Mouse (Mus musculus) layer of hippocampus, adult 18-20 months (tissue): ENCODE measurements around the gene Tbc1d9b. TPM values are rescaled to one million over a fixed set of nuclear protein-coding genes. Genes with fewer than 3 reads are reported as not detected.

Source experiments
- DNase-seq, 2 experiments: peaks; one replicate each; pipeline ENCODE4 v3.0.0; 2022; ENCODE audit warnings: low spot score in 2 of 2
- total RNA-seq, 2 experiments: library from RNA; stranded (reverse); gene quantifications; 2 replicates each; pipeline ENCODE4 v1.2.3; 2021

The Tbc1d9b gene
- total RNA-seq, 2 experiments from 2014 or later = 113 to 120 TPM

GRCm38 (mm10) chr11:50134136-50134859 lies 3.1 kb downstream of the Tbc1d9b start:
- DNase-seq = no peak

GRCm38 (mm10) chr11:50138206-50138822 lies 7.1 kb downstream of the Tbc1d9b start:
- DNase-seq = no peak

GRCm38 (mm10) chr11:50139571-50139970 lies 8.4 kb downstream of the Tbc1d9b start:
- no peak for DNase-seq

DNA sequence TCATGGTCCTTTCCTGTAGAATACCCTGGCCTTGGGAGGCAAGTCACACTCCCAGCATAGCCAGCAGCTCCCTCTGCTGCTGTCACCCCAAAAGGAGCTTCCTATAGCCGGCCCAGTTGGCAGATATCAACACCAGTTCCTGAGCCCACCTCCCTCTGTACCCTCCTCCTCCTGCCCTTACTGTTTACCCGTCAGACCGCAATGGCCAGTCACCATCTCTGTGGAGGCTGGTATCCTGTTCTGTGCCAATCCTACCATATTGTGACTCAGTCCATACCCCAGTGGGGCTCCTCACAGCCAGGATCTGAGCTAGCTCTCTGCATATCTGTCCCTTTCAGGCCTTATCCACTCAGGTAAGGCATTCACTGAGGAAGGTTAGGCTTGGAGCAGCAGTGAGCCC lies 14.3 kb downstream of the Tbc1d9b start:
- DNase-seq = no peak

DNA sequence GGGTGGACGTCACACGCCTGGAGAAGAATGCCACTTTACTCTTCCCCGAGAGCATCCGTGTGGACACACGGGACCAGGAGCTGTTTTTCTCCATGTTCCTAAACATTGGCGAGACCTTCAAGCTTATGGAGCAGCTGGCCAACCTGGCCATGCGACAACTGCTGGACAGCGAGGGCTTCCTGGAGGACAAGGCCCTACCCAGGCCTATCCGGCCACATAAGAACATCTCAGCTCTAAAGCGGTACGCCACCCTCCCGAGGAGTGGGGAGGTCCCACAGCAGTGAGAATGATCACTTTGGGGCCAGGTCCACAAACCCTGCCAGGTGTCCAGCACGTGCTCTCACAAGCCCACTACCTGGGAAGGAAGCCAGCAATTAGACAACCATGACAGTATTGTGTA lies 14.9 kb downstream of the Tbc1d9b start:
- no peak for DNase-seq

DNA sequence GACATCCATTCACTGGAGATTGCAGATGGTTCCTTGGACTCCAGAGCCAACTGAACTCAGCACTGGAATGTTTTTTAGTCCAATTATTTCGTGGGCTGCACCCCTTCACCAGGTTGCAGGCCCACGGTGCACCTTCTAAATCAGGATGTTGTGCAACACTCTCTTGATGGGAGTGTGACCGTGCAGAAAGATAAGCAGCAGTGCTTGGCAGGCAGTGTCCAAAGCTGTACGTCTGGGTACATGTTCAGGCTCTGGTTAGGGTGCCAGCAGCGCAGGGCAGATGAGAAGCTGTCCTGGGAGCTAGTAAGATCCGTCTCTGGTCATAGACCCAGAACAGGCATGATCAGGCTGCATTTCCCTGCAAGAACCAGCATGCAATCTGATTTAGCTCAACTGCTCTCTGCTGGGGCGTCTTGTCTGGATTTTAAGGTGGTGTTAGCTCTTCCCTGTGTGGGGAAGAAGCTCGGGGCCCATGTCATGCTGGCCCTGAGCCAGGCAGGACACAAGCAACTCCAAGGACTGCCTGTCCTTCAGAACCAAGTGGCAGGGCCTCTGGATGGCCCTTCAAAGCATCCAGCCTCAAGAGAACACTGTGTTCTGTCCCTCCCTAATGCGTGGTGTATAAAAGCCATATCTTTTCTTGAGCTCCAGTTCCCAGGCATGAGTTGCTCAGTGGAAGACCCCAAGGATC lies 16.2 kb downstream of the Tbc1d9b start:
- no peak for DNase-seq

DNA sequence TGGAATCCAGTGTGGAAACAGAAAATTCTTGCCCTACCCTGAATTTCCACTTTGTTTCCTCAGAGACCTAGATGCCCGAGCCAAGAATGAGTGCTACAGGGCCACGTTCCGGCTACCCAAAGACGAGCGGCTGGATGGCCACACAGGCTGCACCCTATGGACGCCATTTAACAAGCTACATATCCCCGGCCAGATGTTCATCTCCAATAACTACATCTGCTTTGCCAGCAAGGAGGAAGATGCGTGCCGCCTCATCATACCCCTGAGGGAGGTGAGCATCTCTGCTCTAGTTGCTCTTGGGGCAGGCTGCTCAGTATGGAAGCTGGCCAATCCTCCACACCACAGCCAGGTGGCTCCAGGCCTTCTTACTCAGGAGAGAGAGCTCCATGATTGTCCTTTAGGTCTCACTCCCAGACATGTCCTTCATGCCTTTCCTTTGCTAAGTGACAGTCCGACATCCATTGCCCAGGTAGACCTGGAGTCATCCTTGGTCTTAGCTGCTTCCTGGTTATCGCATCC lies 16.8 kb downstream of the Tbc1d9b start:
- DNase-seq = no peak

GRCm38 (mm10) chr11:50149200-50149599 lies 18.0 kb downstream of the Tbc1d9b start:
- DNase-seq = no peak

- no peak for DNase-seq
These were observed 18.5 kb downstream of the Tbc1d9b start for GRCm38 (mm10) chr11:50149603-50150150.

DNA sequence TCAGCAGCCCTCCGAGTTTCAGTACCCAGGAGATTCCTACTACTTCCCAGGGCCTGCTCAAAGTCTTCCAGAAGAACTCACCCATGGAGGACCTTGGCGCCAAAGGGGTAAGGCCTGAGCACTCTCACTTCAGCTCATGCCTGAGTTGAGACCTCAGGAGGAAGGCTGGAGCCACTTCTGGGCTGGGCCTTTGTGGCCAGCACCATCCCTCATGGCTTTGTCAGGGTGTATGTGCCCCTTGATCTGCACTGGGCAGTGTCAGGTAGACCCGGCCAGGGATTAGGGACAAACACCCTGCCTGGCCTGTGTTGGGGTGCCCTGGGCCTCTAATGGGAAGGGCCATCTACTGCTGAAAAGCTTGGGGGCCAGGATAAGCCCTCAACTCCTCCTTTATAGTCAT lies 20.2 kb downstream of the Tbc1d9b start:
- DNase-seq = no peak

DNA sequence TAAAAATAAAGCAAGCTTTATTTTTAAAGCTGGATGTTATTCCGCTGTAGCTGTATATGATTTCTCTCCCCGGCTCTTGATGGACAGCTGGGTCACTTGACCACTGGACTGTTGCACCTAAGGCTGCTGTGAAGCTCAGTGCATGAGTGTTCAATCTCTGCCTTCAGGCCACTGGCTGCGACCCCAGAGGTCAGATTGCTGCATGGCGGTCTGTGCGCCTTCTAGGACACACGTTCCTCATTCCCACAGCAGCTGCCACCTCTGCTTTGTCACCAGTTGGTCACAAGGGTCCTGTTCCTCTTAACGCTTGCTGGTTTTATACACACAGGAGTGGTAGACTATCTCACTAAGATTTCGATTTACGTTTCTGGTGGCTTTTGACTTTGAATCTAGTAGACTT lies 23.0 kb downstream of the Tbc1d9b start:
- DNase-seq = no peak

DNA sequence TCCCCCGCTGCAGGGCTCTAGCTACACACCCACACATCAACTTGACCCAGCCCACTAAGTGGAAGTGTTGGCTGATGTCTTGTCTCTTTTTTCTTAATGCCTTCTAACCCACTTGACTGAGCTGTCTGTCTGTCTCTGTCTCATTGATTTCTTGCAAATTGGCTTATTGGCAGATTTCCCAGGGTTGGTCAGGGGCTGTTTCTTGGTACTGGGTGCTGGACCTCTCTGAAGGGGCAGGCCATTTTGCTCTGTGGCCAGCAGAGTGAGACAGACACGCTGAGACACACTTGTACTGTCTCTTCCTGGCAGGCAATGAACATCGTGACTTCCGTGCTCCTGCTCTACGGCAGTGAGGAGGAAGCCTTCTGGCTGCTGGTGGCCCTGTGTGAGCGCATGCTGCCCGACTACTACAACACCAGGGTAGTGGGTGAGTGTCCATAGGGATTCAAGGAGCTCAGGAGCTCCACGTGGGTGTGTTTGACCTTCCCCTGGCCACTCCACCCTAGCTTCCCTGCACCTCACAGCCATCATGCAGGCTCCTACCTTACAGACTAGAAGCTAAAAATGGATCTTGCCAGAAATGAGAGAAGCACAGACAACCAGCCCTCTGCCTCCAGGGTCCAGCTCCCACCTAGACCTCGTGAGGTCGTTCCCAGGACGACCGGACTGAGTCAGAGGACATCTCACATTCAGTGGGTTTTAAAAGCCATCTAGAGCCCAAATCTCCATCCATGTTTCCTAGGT lies 23.8 kb downstream of the Tbc1d9b start:
- peak in 1 of 2 experiments; percentile 30 for DNase-seq

DNA sequence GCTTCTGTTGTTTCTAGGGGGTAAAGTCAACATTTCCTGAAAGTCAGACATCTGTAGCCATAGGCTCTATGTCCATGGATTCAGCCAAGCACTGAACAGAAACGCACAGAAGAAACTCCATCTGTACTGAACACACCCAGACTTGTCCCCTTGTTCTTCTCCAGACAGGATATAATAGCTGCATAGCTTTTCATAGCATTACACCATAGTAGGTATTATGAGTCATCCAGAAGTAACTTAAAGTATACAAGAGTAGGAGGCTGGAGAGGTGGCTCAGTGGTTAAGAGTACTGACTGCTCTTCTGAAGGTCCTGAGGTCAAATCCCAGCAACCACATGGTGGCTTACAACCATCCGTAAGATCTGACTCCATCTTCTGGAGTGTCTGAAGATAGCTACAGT lies 24.6 kb downstream of the Tbc1d9b start:
- no peak for DNase-seq

DNA sequence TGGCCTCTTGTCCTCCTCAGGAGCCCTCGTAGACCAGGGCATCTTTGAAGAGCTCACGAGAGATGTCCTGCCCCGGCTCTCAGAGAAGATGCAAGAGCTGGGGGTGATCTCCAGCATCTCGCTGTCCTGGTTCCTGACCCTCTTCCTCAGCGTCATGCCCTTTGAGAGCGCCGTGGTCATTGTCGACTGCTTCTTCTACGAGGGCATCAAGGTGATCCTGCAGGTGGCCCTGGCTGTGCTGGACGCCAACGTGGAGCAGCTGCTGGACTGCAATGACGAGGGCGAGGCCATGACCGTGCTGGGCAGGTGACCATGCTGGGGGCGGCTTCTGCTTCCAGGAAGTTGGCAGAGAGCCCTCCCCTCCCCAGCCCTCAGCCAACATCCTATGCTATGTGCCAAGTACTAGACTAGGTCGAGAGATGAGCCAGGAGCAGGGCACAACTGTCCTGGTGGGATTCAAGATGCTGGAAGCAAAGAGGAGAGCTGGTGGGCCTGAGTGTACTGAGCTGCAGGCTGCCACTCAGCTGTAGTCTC lies 25.6 kb downstream of the Tbc1d9b start:
- no peak for DNase-seq

- no peak for DNase-seq
These were observed 27.1 kb downstream of the Tbc1d9b start for GRCm38 (mm10) chr11:50158346-50158745.

DNA sequence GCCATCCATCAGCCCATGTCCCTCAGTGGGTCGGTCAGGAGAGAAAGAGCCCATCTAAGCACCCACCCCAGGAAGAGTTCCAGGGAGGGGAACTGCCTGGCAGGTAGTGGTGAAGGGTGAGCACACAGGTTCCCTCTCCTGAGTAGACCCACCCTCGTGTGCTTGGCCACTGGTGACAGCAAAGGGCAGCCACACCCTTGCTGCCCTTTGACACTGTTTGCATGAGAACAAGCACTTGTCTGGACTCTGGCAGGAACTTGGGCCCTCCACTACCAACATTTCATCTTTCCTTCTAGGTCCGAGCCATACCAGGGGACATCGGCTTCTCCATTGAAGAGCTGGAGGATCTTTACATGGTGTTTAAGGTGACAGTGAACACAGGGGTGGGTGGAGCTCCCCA lies 28.2 kb downstream of the Tbc1d9b start:
- DNase-seq = no peak

DNA sequence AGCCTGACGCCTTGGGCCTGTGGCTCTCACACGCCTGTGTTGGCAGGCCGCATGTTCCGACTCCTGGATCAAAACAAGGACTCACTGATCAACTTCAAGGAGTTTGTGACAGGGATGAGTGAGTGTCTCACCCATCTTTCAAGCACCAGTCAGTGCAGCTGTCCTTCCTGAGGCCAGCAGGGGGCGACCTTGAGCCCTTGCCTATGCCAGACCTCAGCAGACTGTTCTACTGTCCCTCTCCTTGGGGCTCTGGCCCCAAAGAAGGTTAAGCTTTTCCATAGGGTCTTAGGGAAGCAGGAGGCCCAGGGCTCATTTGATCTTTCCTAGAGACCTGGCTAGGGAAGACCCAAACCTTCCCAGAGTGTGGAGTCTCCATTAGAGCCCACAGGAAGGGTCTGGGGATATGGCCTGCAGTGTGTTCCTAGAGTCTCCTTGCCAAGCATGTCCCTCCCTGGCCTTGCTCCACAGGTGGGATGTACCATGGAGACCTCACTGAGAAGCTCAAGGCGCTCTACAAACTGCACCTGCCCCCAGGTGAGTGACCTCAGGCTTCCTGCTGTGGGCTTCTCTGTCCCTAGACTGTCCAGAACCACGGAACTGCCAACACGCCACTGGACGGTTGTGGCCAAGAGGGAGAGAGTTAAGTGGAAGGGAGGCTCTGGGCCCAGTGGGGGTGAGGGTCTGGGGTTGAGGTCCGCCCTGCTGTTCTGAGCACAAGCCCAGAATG lies 30.5 kb downstream of the Tbc1d9b start:
- DNase-seq = peak in 1 of 2 experiments; percentile 50

DNA sequence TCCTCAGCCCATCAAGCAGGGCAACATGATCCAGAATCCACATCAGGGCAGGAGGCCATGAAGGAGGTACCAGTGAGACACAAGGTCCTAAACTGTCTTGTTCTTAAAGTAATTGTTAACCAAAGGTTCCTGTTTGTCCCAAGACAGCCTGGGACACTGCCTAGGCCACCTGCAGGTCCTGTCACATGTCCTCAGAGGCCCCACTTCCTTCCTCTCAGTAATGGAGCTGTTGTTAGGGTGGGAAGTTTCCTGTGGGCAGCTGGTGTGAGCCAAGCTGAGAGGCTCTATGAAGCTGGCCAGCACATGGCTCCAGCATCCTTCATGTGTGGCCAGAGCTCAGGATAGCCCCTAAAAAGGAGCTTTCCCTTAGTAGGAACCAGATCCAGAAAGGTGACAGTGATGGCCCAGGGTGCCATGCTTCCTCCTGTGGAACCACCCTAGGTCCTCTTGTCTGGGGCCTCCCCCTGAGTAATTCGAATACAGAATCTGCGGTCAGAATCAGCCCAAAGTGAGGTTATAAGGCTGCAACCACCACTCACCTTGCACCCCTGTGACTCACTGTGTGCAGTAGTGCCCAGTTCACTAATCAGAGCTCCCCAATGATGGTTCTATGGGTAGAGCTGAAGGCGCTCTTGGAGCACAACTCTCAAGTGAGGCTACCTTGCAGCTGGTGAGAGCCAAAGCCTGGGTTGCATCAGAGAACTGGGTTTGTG lies 31.3 kb downstream of the Tbc1d9b start:
- no peak for DNase-seq

DNA sequence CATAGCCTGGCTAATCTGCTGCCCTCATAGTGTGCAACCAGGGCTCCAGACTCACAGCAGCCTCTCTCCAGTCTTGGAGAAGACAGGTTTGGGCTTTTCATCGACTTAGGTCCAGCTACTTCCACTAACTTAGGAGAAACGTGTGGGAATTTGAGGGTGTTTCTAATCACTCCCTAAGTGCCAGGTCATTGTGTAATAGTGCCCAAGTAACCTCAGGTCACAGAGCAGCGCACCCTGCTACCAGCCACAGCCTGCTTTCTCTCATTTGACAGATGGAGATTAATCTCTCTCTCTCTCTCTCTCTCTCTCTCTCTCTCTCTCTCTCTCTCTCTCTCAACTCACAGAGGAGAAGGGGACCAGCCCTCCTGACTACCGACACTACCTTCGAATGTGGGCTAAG lies 37.2 kb downstream of the Tbc1d9b start:
- no peak for DNase-seq
